Mouse (Mus musculus): Measurements from ENCODE around the gene Phf21a. TPM values are rescaled to one million over a fixed set of nuclear protein-coding genes. Genes with fewer than 3 reads are reported as not detected.

Gene Phf21a
- total RNA-seq, 2 experiments from 2014 or later: 32.6 to 33.6 TPM

DNA sequence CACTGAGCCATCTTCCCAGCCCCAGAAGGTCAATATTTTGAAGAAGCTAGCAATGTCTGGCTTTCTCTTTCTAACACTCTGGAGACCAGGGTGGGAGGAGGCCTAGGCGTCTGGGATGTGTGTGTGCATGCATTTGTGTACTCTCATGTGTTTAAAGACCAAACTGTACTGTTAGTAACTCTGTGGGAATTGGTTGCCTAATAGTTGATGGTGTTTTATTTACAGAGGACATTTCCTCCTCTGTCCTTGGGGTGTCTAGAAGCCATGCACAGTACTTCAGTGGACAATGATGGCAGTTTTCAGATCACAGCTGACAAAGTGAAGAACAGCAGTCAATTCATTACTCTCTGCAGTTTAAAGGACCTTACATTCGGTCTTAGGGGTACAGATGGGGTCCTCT is 254.3 kb downstream of the Phf21a start:
- intact Hi-C loops (cut with DNase I): no loop called here

DNA sequence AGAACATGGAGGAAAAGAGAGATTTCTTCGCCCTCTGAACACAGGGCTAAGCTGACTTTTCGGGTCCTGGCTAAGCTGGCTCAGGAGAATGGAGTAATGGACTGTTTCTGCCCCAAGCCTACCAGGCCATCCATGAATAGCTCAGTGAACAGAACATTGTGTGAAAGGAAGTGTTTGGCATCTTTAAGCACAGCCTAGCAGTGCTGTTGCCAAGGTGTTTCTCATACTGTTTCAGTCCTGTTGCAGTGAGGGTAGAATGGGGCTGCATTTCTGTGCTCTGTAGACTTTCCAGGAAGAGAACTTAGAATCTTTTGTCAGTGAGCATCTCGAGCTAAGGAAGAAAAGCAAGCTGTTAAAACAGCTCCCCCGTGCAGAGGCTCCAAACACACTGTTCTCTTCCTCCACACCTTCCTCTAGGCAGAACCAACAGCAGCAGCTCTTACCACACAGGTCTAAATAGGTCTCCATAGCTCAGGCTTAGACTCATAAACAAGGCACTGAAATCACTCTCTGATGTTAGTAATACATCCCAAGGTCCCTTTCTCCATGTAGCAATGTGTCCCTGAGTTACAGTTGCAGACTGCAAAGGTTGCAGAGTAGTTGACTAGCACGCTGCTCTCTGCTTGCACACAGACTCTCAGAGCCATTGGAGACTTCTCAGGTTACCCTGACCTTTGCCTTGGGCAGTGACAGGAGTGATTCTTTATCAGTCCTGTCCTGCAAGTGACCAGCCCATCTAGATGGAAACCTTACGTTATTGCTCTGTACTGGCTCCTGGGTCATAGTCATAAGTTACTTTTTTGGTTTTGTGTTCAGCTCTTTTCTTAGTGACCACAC is 256.9 kb downstream of the Phf21a start:
- intact Hi-C loops (cut with DNase I): no loop called here
- DNase-seq: no peak

More for the DNA sequence above, 254.3 kb downstream of the Phf21a start:
- DNase-seq: no peak

DNA sequence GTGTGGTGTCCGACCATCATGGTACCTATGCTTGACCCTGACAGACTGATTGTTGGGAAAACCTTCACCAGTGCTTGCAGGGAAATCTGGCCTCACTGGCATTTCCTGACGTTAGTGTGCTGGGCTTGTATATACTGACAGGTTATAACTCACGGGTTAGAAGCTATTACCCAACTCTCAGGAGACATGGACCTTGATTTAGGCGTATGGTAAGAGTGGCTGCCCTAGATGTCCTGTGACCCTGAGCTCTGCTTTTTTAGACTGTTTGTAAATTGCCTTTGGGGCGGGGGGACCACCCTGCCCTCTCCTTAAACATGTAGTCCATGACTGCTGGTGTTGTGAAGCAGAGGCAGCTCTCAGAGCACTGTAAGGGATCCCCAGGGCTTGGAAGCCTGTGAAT is 257.8 kb downstream of the Phf21a start:
- DNase-seq: no peak
- intact Hi-C loops (cut with DNase I): no loop called here

DNA sequence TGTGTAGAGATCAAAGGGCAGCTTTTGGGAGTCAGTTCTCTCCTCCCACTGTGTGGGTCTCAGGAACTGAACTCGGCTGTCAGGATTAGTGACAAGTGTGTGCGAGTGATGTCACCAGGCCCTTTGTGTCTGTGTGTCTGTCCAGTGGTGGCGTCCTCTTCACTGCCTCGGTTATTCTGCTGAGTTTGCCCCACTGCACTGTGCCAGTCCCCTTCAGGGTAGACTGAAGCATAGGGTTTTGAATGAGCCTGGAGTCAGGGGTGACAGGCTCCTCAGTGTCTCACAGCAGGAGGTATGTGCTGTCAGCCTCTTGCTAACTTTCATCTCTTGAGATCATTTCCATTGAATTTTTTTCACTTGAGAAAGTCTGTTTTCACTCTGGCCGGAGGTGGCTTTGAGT is 260.5 kb downstream of the Phf21a start:
- DNase-seq: no peak
- intact Hi-C loops (cut with DNase I): no loop called here

DNA sequence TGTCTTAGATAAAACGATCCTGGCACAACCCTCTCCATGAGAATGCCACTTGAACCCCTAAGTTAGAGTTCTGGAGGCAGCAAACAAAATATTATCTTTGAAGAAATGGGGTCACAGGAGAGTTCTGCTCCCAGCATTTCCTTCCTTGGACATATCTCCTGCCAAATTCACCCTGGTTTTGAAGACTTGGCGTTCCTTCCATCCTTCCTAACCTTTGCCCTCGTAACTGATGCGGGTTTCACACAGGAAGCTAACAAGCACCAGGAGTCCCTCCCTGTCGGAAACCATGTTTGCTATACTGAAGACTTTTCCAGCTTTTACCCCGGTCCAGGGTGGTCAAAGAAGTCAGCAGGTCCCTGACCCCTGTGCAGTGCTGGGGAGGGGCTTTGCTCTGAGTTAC is 261.3 kb downstream of the Phf21a start:
- DNase-seq: no peak
- intact Hi-C loops (cut with DNase I): no loop called here

DNA sequence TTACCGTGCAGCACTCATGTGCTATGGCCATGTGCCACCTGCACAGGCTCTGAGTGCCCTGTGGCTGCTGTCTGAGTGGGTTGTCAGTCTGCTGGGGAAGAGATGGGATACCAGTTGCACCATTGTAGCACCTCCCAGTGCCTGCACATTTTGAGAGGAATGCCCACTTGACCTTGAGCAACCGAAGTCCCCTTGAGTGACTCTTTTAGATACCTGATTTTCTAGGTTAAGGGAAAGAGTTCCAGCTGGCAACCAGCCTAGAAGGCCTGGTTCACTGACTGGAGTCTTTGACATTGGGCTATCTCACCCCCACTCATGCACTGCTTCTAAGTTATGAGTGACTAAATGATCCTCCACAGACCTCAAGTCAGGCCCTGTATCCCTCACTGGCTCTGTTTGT is 266.4 kb downstream of the Phf21a start:
- no peak for DNase-seq

DNA sequence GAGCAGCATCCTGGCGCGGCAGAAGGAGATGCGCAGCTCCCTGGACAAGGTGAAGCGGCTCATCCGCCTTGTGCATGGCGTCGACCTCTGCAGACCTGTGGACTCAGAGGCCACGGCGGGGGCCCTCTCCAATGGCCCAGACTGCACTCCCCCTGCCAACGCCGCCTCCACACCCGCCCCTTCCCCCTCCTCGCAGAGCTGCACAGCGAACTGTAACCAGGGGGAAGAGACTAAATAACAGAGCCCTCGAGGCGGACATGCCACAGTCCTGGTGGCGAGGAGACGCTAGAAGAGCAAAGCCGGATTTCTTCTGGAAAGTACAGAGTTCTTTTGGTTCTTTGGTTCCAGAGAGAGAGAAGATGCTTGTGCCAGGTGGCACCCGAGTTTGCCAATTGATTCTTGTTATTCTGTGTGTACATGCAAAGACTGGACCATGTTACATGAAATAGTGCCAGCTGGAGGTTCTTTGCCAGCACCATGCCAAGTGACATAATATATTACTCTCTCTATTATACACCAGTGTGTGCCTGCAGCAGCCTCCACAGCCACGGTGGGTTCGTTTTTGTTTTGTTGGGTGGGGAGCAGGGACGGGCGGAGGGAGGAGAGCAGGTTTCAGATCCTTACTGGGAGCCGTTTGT is 267.4 kb downstream of the Phf21a start:
- intact Hi-C loops (cut with DNase I): no loop called here
- DNase-seq: no peak

More for the DNA sequence above, 266.4 kb downstream of the Phf21a start:
- intact Hi-C loops (cut with DNase I): no loop called here

DNA sequence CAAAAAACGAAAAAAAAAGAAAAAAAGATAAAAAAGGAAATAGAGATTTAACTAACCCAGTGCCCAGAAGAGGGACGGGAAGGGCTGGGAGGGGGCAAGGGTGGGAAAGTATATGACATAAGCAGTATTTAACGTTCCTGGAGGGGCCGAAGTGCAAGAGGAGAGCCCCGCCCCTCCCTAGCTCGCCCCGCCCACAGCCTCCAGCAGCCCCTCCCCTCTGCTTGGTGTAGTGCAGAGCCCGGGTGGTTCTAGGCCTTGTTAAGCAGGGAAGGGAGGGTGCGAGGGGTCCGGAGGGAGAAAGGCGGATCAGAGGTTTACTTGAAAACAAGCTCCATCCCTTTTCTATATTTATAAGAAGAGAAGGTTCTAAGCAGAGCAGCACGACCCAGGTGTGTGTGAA is 268.0 kb downstream of the Phf21a start:
- intact Hi-C loops (cut with DNase I): no loop called here
- no peak for DNase-seq

DNA sequence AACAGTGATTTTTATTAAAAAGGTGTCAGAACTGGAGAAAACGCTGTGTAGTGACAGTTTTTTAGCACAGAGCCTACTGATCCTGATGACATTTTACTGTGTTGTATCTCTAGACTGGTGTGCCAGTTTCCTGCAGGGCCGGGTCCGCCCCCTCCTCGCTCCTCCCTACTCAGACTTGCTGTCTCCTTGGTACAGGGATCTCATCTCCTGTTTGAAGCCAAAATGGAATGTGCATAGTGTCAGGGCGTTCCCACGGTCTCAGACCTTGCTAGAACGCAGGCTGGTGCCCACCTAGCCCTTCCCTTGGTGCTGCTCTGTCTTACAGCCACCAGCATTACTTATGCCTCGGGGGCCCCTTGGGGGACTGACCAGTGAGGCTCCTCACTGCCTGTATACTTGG is 268.9 kb downstream of the Phf21a start:
- intact Hi-C loops (cut with DNase I): no loop called here
- no peak for DNase-seq

DNA sequence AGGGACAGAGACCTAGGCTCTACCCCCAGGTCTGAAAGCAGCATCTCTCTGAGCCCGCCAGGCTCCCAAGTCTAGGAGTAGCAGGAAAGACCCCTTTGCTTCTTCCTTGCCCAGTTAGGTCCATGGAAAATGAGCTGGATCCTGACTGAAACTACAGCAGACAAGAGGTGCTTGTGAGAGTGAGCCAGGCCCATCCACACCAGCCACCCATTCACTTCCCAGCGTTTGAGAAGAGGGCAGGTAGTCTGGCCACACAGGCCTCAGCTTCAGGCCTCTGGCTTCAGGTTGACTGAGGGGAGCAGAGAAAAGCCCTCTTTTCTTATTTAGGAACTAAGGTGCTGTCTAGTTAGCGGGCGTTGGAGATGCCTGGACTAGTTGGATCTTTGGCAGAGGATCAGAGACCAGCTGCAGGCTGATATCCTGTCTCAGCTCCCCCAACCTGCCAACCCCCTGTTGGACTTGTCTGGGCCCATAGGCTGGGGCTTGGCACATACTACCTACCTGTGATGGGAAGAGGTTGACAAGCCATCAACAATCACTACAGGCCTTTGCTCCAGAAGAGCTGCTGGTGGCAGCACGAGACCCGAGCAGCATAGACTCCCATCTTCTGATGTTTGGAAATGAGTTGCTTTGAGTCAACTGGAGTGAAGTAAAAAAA is 269.8 kb downstream of the Phf21a start:
- DNase-seq: no peak
- intact Hi-C loops (cut with DNase I): no loop called here

DNA sequence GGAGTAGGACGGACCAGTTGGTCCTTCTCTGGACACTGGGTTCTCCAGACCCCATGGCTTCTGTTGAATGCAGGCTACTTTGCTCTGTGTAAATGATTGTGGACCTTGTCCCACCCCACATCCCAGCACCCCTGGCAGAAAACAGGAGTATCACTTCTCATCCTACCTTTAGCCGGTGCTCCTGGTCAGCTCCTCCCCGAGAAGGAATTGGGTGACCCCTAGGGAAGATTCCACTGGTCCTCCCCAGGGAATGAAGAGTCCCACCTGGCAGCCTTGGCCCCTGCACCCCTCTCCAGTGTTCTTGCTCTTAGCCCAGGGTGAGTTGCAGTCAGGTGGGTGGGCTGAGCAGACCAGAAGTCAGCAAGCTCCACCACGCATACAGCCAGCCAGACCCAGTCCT is 271.2 kb downstream of the Phf21a start:
- intact Hi-C loops (cut with DNase I): no loop called here
- DNase-seq: no peak

DNA sequence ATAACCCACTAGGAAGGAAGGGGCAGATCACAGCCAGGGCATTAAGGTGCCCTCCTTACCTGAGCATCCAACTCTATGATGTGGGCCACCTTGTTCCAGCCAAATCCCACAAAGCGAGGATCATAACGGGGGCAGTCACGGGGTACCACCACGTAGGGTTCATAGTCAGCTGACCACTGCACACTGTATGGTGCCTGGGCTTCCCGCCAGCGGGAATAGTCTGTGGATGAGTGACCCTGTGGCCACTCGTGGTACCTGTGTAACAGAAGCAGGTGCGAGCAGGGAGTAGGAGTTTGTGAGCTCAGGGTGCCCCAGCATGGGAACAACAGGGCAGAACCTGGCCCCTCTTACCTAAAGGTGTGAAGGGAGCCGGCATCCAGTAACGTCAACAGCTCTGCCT is 272.7 kb downstream of the Phf21a start:
- intact Hi-C loops (cut with DNase I): no loop called here

DNA sequence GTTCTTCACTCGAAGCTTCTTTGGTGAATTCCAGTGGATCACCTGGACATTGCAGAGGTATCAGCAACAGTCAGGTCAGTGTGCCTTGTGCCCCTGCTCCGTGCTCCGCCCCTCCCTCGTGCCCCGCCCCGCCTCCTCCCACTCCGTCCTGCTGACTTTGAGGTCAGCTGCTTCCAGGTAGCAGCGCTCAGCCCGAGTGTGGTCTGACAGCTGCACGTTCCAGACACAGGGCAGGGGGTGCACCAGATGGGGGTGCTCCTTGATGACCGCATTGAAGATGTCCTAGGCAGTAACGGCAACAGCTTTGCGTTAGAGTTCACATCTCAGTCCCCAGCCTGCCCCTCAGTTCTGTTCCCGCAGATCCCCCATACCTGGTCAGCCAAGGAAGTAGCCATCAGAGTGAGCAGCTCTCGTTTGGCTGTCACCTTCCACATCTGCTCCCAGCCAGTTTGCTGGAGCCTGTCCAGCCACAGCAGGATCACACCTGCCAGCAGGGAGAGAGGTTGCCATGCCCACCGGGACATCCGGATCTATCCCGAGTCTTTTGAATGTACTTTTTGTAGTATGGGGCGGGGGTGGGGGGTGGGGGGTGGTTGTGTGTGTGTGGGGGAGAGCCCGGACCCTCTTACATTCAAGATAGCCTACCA is 274.6 kb downstream of the Phf21a start:
- intact Hi-C loops (cut with DNase I): no loop called here
- no peak for DNase-seq

More for the DNA sequence above, 272.7 kb downstream of the Phf21a start:
- DNase-seq: no peak

DNA sequence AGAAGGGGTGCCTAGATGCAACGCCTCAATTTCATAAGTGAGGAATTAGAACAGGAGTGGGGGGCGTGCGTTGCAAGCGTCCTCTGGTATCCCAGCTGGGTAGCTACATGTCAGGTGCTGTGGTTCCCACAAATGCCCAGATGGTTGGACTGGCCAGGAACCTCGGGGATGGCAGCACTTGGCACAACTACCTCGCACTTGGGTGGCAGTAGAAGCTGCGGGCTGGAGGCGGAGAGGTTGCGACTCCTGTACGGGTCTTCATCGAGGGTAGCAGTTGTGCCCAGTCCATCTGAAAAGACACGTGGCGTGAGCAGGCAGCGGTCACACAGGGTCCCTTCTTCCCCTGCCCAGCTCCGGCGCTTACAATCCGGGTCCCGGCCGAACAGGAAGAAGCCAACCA is 277.5 kb downstream of the Phf21a start:
- no peak for DNase-seq
- intact Hi-C loops (cut with DNase I): no loop called here

DNA sequence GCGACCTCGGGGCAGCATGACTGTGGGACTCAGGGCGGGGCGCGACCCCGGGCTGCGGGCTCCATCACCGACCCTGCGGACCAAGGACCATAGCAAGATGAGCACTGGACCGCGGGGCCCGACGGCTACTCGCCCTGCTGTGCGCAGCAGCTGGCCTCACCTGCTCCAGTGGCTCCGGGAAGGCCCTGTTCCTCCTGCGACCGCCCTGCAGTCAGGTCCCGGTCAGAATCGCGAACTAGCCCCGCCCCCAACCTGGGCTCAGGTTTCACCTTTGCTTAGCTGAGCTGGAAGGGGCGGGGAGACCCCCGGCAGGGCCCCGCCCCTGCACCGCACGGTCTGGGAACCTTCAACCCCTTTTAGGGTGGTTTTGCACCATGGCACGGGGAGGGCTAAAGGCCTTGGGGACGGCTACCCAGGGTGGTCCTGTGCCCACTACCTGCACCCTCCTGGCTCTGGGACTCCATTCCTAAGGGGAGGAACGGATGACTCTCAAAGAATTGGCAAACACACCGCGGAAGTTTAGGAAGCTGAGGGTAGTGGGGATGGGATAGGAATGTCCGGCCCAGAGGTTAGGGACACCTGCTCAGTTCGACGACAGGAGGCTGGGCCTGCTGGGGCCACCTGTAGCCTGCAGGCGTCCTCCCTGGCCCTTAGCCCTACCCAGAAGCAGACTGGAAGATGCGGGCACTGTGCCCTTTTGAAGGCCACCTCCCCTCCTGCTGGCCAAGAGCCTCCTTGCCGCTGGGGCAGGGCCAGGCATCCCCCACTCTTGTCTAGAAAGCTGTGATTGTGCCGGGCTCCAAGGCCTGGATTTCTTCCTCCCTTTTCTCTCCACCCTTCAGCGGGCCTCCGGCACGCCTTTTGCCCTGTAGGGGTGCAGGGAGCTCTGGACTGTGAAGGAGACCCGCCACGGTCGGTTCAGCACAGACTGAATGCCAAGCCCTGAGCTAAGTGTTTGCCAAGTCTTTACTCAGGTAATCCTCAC is 278.2 kb downstream of the Phf21a start:
- no peak for DNase-seq
- intact Hi-C loops (cut with DNase I): no loop called here

DNA sequence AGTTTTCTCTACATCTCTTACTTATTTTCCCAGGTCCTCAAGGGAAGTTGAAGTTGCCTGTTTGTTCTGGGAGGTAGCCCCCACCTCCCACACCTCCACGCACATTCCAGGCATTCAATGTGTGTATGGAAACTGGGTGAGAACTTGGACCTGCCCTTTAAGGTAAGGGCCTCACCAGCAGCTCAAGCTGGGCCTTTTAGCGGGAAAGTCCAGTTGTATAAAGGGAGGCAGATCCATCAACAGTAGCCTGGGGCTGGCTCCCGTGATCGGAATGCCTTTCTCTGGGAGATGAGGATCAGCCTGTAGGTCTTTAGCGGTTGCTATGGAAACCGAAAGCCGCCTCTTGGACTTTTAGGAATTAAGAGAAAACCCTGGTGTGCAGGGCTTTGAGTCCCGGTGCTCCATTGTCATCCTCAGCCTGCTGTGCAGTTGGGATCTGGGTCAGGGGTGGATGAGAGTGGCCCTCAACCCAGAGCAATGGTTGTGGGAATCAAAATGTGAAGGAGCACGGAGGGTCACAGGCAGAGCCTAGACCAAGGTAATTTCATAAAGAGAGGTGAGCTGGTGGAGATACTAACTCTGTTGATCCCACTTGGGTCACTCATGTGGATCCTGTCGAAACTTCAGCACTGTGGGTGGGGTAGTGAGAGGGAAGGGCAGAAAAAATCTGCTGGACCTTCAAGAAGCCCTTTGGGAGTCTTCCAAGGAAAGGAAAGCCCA is 279.2 kb downstream of the Phf21a start:
- intact Hi-C loops (cut with DNase I): no loop called here
- DNase-seq: no peak

DNA sequence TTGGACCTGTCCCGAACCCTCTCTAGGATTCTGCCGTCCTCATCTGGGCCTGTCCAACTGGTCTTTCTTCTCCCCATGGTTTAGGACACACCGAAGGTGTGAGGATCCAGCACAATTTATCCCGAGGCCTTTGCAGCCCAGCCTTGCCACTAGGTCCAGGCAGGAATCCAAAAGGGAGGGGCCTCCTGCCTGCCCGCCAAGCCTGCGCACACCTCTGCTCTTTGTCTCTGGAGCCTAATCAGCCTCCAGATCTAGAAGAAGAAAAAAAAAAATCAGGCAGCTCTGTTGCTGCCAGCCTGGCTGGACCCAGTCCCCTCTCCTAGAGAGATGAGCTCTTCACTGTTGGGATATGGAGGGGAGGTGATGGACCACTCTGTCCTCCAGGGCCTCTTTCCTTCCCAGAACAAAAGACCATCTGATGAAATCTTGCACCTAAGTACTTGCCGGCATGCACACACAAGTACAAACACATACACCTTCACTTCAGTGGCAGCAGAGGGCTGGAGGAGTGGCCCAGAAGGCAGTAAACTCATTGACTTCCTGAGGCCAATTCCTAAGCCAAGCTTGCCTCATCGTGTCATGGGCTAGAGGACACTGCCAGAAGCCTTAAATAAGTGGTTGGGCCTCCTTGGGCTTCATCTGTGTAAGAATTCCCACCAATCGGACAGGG is 280.0 kb downstream of the Phf21a start:
- no peak for DNase-seq
- intact Hi-C loops (cut with DNase I): no loop called here

DNA sequence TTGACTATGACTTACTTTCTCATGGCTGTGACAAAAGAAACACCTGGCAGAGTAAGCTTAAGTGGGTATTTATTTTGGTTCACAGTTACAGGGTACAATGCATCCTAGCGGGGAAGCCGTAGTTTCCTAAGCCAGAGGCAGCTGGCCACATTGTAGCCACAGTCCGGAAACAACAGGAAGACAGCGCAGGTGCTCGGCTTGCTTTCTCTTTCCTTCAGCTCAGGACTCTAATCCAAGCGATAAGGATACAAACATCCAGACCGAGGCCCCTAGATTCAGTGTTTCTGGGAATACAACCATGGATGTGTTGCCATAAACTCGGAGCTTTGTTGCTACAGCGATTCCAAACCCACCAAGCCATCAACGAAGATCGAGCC is 280.5 kb downstream of the Phf21a start:
- intact Hi-C loops (cut with DNase I): no loop called here
- DNase-seq: no peak

DNA sequence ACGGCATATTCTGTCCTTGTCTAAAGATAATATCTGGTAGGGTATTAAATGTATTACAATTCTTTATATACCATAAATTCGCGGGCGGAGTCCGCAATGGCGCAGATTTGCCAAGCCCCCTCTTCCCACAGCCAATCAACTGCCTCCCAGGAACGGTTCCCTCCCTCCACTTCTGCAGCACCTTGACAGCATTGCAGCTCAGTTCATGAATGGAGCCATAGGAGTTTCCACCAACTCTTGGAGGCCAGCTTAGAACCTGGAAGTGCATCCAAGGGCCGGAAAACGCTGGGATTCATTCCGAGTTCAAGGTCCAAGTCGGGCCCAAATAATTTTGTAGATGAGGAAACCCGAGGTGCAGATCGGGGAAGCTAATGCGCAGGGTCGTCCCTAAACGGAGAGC is 281.6 kb downstream of the Phf21a start, which contains the start of the genes Pex16 and Large2:
Gene Pex16 (plus strand): TSS at position 163 of the 400 bp plus-strand sequence.
Gene Large2 (minus strand): TSS at position 356 of the 400 bp plus-strand sequence.
- intact Hi-C loops (cut with DNase I): loop anchor here (2.0 kb wide), 1 partner anchor 62 kb away; no protein-coding TSS in a partner anchor
- DNase-seq: peak in 1 of 2 experiments; percentile 26
